20 mouse cellular contexts compared by ENCODE assay signal in the genomic region with DNA sequence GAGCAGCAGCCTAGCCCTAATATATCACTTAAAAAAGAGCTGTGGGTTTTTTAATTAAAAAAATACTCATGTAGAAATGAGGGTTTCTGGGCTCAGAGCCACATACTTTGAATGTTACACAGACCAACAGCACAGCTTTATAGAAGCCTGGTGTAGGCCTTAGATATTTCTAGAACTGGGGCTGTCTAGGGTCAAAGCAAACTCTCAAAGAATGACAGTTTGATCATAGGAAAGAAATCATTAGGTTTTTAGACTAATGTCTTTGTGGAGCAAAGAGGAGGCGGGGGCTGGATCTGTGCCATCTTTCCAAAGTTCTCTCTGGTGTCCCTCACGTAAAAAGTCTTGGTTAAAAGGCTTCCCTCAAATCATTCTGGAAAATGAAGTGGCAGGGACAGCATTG.
A peak's percentile ranks its signal among the peaks of the same experiment; 100 is the strongest.
DNase-seq lines count a peak whose midpoint lies in the region; ATAC-seq and TF ChIP-seq lines count a peak whose summit lies in the region.
"Had no signal": no experiment of that assay in that cellular context is flagged by ENCODE, and none has a peak within 500 bp of the region (broad histone marks: within the 10 kb centered on the region; RNA-seq: fewer than 3 reads in every experiment).

No protein-coding gene starts in this region.

- 74% methylated on average over 2 of the region's 2 CpGs for WGBS in limb, embryonic 13.5 days
- WGBS in limb, embryonic 10.5 days, result 88% methylated on average over 2 of the region's 2 CpGs
- 58% methylated on average over 2 of the region's 2 CpGs for WGBS in kidney, postnatal 0 days

- intact Hi-C loops in heart, postnatal 10 days (cut with DNase I), result no loop called here

- H3K36me3 ChIP-seq in limb, embryonic 13.5 days, result no peaks in the 10 kb centered on the region
- H3K36me3 ChIP-seq in limb, embryonic 10.5 days, result no peaks in the 10 kb centered on the region
- no peaks in the 10 kb centered on the region; the same call in 1 of the 2 replicates for H3K36me3 ChIP-seq in kidney, postnatal 0 days (ENCODE audit: insufficient read depth, low read length)
- H3K36me3 ChIP-seq: liver, embryonic 13.5 days; midbrain, embryonic 13.5 days; neural tube, embryonic 13.5 days had no signal

- DNase-seq in limb, embryonic 10.5 days (ENCODE audit: low spot score), result no peak
- peak; percentile 68 for DNase-seq in NIH3T3 (ENCODE audit: low read depth)
- peak; percentile 87 for DNase-seq in kidney, postnatal 0 days (ENCODE audit: low spot score)
- DNase-seq in lung, postnatal 10 days, result peak; percentile 50
- no peak for DNase-seq in heart, postnatal 10 days
- no peak for DNase-seq in adrenal gland, adult 8-10 months
- DNase-seq: adrenal gland, postnatal 25 days; cerebellum, adult 11-12 months; cerebellum, postnatal 25 days; embryo, embryonic 11 days; left cerebral cortex, postnatal 4 days; liver, embryonic 13.5 days; right cerebral cortex, adult 18-20 months; thymus, postnatal 14 days had no signal

- no peak for TF ChIP-seq CTCF in kidney, postnatal 0 days (IDR thresholded peaks at IDR 0.05; ENCODE audit: low read depth)

- no peaks in the 10 kb centered on the region for H3K9me3 ChIP-seq in limb, embryonic 13.5 days
- no peaks in the 10 kb centered on the region for H3K9me3 ChIP-seq in limb, embryonic 10.5 days (replicated peaks)
- no peaks in the 10 kb centered on the region for H3K9me3 ChIP-seq in kidney, postnatal 0 days (replicated peaks; ENCODE audit: low read length)
- H3K9me3 ChIP-seq: liver, embryonic 13.5 days; midbrain, embryonic 13.5 days; neural tube, embryonic 13.5 days had no signal

- no peak overlapping the region for H3K9ac ChIP-seq in limb, embryonic 13.5 days
- H3K9ac ChIP-seq in kidney, postnatal 0 days (ENCODE audit: low read depth, low read length), result no peak overlapping the region
- H3K9ac ChIP-seq: hindbrain, embryonic 14.5 days; liver, embryonic 13.5 days; midbrain, embryonic 13.5 days; neural tube, embryonic 13.5 days had no signal

- peaks cover 8% of the 10 kb centered on the region for H3K4me1 ChIP-seq in limb, embryonic 13.5 days
- H3K4me1 ChIP-seq in limb, embryonic 10.5 days, result peaks cover 7% of the 10 kb centered on the region
- H3K4me1 ChIP-seq in kidney, postnatal 0 days (replicated peaks; ENCODE audit: insufficient read depth, low read length), result 0 out of 2 replicates have a peak, but pooled peaks cover 5% of the 10 kb centered on the region
- H3K4me1 ChIP-seq: liver, embryonic 13.5 days had no signal

- ATAC-seq in limb, embryonic 13.5 days (ENCODE audit: low FRiP score, low read depth), result no peak; the same call in 1 of the 2 replicates
- ATAC-seq in kidney, postnatal 0 days (replicated peaks; ENCODE audit: low FRiP score, low read depth), result no peak
- ATAC-seq: midbrain, embryonic 13.5 days; Patski had no signal

- H3K4me3 ChIP-seq in limb, embryonic 13.5 days, result no peak overlapping the region
- H3K4me3 ChIP-seq in limb, embryonic 10.5 days, result no peak overlapping the region
- no peak overlapping the region for H3K4me3 ChIP-seq in kidney, postnatal 0 days (replicated peaks; ENCODE audit: low read depth, low read length)
- H3K4me3 ChIP-seq: liver, embryonic 13.5 days; midbrain, embryonic 13.5 days; neural tube, embryonic 13.5 days had no signal

- peak overlapping the region; percentile 28; the same call in 1 of the 2 replicates for H3K27ac ChIP-seq in limb, embryonic 13.5 days
- no peak overlapping the region for H3K27ac ChIP-seq in limb, embryonic 10.5 days
- H3K27ac ChIP-seq in kidney, postnatal 0 days, result no peak overlapping the region
- H3K27ac ChIP-seq: hindbrain, embryonic 14.5 days; liver, embryonic 13.5 days; midbrain, embryonic 13.5 days; neural tube, embryonic 13.5 days had no signal

- H3K4me2 ChIP-seq in limb, embryonic 13.5 days (replicated peaks), result no peak overlapping the region
- no peak overlapping the region for H3K4me2 ChIP-seq in kidney, postnatal 0 days (ENCODE audit: low read length)
- H3K4me2 ChIP-seq: heart, embryonic 11.5 days; hindbrain, embryonic 14.5 days; liver, embryonic 13.5 days; midbrain, embryonic 13.5 days; neural tube, embryonic 13.5 days had no signal

- no peaks in the 10 kb centered on the region for H3K27me3 ChIP-seq in limb, embryonic 13.5 days
- H3K27me3 ChIP-seq in limb, embryonic 10.5 days (ENCODE audit: low read depth, poor library complexity, severe bottlenecking), result no peaks in the 10 kb centered on the region
- no peaks in the 10 kb centered on the region for H3K27me3 ChIP-seq in kidney, postnatal 0 days (ENCODE audit: insufficient read depth, low read length)
- H3K27me3 ChIP-seq: liver, embryonic 13.5 days; midbrain, embryonic 13.5 days; neural tube, embryonic 13.5 days; Patski had no signal

Comparison
In these comparisons a context has a peak if more than half of its experiments do, and no peak if none do; other contexts are left out.
1. DNase-seq: peak in NIH3T3 (single experiment), kidney, postnatal 0 days (single experiment) and lung, postnatal 10 days (single experiment); none in limb, embryonic 10.5 days (single experiment), heart, postnatal 10 days (0 of 2) and adrenal gland, adult 8-10 months (single experiment).